Mouse (Mus musculus) heart, embryonic 11.5 days (tissue): Measurements from ENCODE around the gene Gm39566. TPM values are rescaled to one million over a fixed set of nuclear protein-coding genes. Genes with fewer than 3 reads are reported as not detected.

ENCODE experiments used
- ATAC-seq: fragments of 200-750 bp; cut with Nextera tagmentation; replicated peaks from 2 replicates; pipeline ENCODE4 v1.8.0; 2017; ENCODE audit warnings: moderate library complexity; ENCODE audit not compliant: insufficient number of reproducible peaks, low FRiP score, low TSS enrichment
- H3K27ac ChIP-seq: fragments of 300-500 bp; sonication (generic); 2 replicates; pipeline ENCODE4 v1.5.1; 2014; ENCODE audit warnings: mild to moderate bottlenecking, low read depth, low read length
- H3K27me3 ChIP-seq: fragments of 300-500 bp; sonication (generic); 2 replicates; pipeline ENCODE4 v1.6.1; 2014; ENCODE audit warnings: mild to moderate bottlenecking, low read length, mixed read lengths; ENCODE audit not compliant: control insufficient read depth, insufficient read depth
- H3K36me3 ChIP-seq: fragments of 300-500 bp; sonication (generic); 2 replicates; pipeline ENCODE4 v1.6.1; 2014; ENCODE audit warnings: mild to moderate bottlenecking, low read length, moderate library complexity, mixed read lengths; ENCODE audit not compliant: control insufficient read depth, insufficient read depth
- H3K4me1 ChIP-seq: fragments of 300-500 bp; sonication (generic); 2 replicates; pipeline ENCODE4 v1.6.1; 2014; ENCODE audit warnings: low read length; ENCODE audit not compliant: control insufficient read depth, insufficient read depth
- H3K4me2 ChIP-seq: fragments of 300-500 bp; sonication (generic); 2 replicates; pipeline ENCODE4 v1.6.1; 2014; ENCODE audit warnings: mild to moderate bottlenecking, moderate library complexity
- H3K4me3 ChIP-seq: fragments of 300-500 bp; sonication (generic); 2 replicates; pipeline ENCODE4 v1.5.1; 2014; ENCODE audit warnings: low read depth, low read length
- H3K9ac ChIP-seq: fragments of 300-500 bp; sonication (generic); 2 replicates; pipeline ENCODE4 v1.6.1; 2014; ENCODE audit warnings: mild to moderate bottlenecking, low read depth, low read length, moderate library complexity
- H3K9me3 ChIP-seq: fragments of 300-500 bp; sonication (generic); replicated peaks from 2 replicates; pipeline ENCODE4 v1.6.1; 2016; ENCODE audit warnings: low read length; ENCODE audit not compliant: control insufficient read depth
- WGBS: fragments of 180-500 bp; shearing (Covaris S2); extraction: QIAGEN DNeasy Blood & Tissue Kit; methylation state at CpG from one replicate; pipeline ENCODE4 v1.1.7; 2014; ENCODE audit not compliant: insufficient replicate concordance; 5-methylcytosine and 5-hydroxymethylcytosine counted together
- polyA plus RNA-seq: library from polyadenylated mRNA; unstranded; fragments of >200 nt; fragmentation: Nextera tagmentation; extraction: Ambion mirVana; gene quantifications from 2 replicates; pipeline ENCODE4 v1.2.1, GENCODE M21; 2014

The Gm39566 gene
- polyA plus RNA-seq, 1 experiment from 2014 or later, result not detected

- no peaks in the 10 kb centered on the region for H3K9me3 ChIP-seq
- peak overlapping the region; percentile 70 for H3K4me3 ChIP-seq
- H3K9ac ChIP-seq, result peak overlapping the region; percentile 78
- ATAC-seq, result no peak
- peaks cover 33% of the 10 kb centered on the region for H3K4me1 ChIP-seq
- 1% methylated on average over 51 of the region's 52 CpGs for WGBS
- H3K36me3 ChIP-seq, result no peaks in the 10 kb centered on the region
- peaks cover 47% of the 10 kb centered on the region for H3K27me3 ChIP-seq
- 0 out of 2 replicates have a peak overlapping the region, but pooled peaks have one; percentile 50 for H3K27ac ChIP-seq
- peak overlapping the region; percentile 91 for H3K4me2 ChIP-seq
Measured at GRCm38 (mm10) chr11:69836703-69837576, 21.8 kb upstream of the Gm39566 start.

- no peak for ATAC-seq
- Histone ChIP-seq H3K4me3 (peak overlapping the region; percentile 70; the same call in 1 of the 2 replicates), H3K27me3 (peaks cover 47% of the 10 kb centered on the region), H3K4me2 (peak overlapping the region; percentile 91), H3K9ac (no peak overlapping the region), H3K9me3 (no peaks in the 10 kb centered on the region), H3K4me1 (peaks cover 33% of the 10 kb centered on the region), H3K27ac (no peak overlapping the region), H3K36me3 (no peaks in the 10 kb centered on the region)
- 8% methylated on average over 4 of the region's 4 CpGs for WGBS
Measured at GRCm38 (mm10) chr11:69835966-69836335, 20.9 kb upstream of the Gm39566 start.

GRCm38 (mm10) chr11:69835326-69835965 is 20.3 kb upstream of the Gm39566 start:
- ATAC-seq, result no peak

GRCm38 (mm10) chr11:69834001-69834549 is 19.0 kb upstream of the Gm39566 start:
- H3K4me3 ChIP-seq, result peak overlapping the region; percentile 48
- H3K27ac ChIP-seq, result no peak overlapping the region
- H3K4me2 ChIP-seq, result peak overlapping the region; percentile 89
- H3K4me1 ChIP-seq, result peaks cover 27% of the 10 kb centered on the region
- no peaks in the 10 kb centered on the region for H3K36me3 ChIP-seq
- H3K9ac ChIP-seq, result peak overlapping the region; percentile 77
- 6% methylated on average over 43 of the region's 48 CpGs for WGBS
- no peak for ATAC-seq
- H3K27me3 ChIP-seq, result peaks cover 47% of the 10 kb centered on the region
- no peaks in the 10 kb centered on the region for H3K9me3 ChIP-seq

More at GRCm38 (mm10) chr11:69835326-69835965, 20.3 kb upstream of the Gm39566 start:
- H3K4me3 ChIP-seq, result 0 out of 2 replicates have a peak overlapping the region, but pooled peaks have one; percentile 70
- peaks cover 33% of the 10 kb centered on the region for H3K4me1 ChIP-seq
- H3K9me3 ChIP-seq, result no peaks in the 10 kb centered on the region
- peak overlapping the region; percentile 89; the same call in 1 of the 2 replicates for H3K4me2 ChIP-seq
- no peak overlapping the region for H3K9ac ChIP-seq
- no peaks in the 10 kb centered on the region for H3K36me3 ChIP-seq
- H3K27ac ChIP-seq, result no peak overlapping the region
- WGBS, result 7% methylated on average over 9 of the region's 9 CpGs
- H3K27me3 ChIP-seq, result peaks cover 47% of the 10 kb centered on the region

- Histone ChIP-seq H3K4me3 (peak overlapping the region; percentile 48), H3K27ac (no peak overlapping the region), H3K27me3 (peaks cover 47% of the 10 kb centered on the region), H3K36me3 (no peaks in the 10 kb centered on the region), H3K4me1 (peaks cover 24% of the 10 kb centered on the region), H3K9ac (peak overlapping the region; percentile 77), H3K9me3 (no peaks in the 10 kb centered on the region), H3K4me2 (peak overlapping the region; percentile 89)
- WGBS, result 39% methylated on average over 8 of the region's 8 CpGs
- no peak for ATAC-seq
Measured at GRCm38 (mm10) chr11:69833554-69833953, 18.5 kb upstream of the Gm39566 start.

- H3K27me3 ChIP-seq, result peaks cover 14% of the 10 kb centered on the region
- 69% methylated on average over 5 of the region's 5 CpGs for WGBS
Measured at GRCm38 (mm10) chr11:69828832-69829231, 13.7 kb upstream of the Gm39566 start.

GRCm38 (mm10) chr11:69823456-69823855 is 8.4 kb upstream of the Gm39566 start:
- H3K27ac ChIP-seq, result no peak overlapping the region

More at GRCm38 (mm10) chr11:69828832-69829231, 13.7 kb upstream of the Gm39566 start:
- Histone ChIP-seq H3K36me3 (peaks cover 7% of the 10 kb centered on the region), H3K9ac (no peak overlapping the region), H3K4me2 (no peak overlapping the region), H3K9me3 (no peaks in the 10 kb centered on the region), H3K4me3 (no peak overlapping the region), H3K4me1 (peaks cover 6% of the 10 kb centered on the region; the same call in 1 of the 2 replicates), H3K27ac (no peak overlapping the region)
- no peak for ATAC-seq

GRCm38 (mm10) chr11:69822080-69822479 is 7.0 kb upstream of the Gm39566 start, which contains the start of gene Spem1:
Gene Spem1 (minus strand): TSS chr11:69822180.
- 74% methylated on average over 3 of the region's 3 CpGs for WGBS

More at GRCm38 (mm10) chr11:69823456-69823855, 8.4 kb upstream of the Gm39566 start:
- Histone ChIP-seq H3K9ac (no peak overlapping the region), H3K9me3 (no peaks in the 10 kb centered on the region), H3K27me3 (no peaks in the 10 kb centered on the region), H3K4me2 (no peak overlapping the region), H3K36me3 (peaks cover 7% of the 10 kb centered on the region), H3K4me1 (no peaks in the 10 kb centered on the region), H3K4me3 (no peak overlapping the region)
- ATAC-seq, result no peak
- WGBS, result 73% methylated on average over 2 of the region's 2 CpGs

More at GRCm38 (mm10) chr11:69822080-69822479, 7.0 kb upstream of the Gm39566 start, which contains the start of gene Spem1:
- H3K27me3 ChIP-seq, result no peaks in the 10 kb centered on the region
- no peaks in the 10 kb centered on the region for H3K9me3 ChIP-seq
- peaks cover 3% of the 10 kb centered on the region for H3K36me3 ChIP-seq
- no peak within 1 kb of the TSS for H3K9ac ChIP-seq
- no peak within 1 kb of the TSS for H3K4me3 ChIP-seq
- no peak within 1 kb of the TSS for H3K27ac ChIP-seq
- no peaks in the 10 kb centered on the region for H3K4me1 ChIP-seq
- ATAC-seq, result no peak
- H3K4me2 ChIP-seq, result no peak within 1 kb of the TSS
